Comparison of ENCODE assay signal across 17 mouse cellular contexts in the genomic region with DNA sequence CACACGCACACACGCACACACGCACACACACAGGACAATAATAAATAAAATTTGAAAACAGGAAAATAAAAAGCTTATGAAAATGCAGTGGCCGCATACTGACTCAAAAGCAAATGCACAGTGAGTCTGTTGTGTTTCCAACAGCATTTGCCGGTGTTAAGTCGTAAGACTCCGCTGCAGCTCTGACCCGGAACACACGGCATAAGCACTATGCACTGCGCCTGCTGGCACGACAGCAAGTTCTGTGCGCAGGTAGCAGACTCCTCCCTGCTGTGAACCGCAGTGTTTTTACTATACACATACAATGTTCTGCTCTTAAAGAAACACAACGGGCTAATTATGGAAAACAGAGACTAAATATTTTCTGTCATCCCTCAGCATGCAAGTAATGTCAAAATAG. TPM values are rescaled to one million over a fixed set of nuclear protein-coding genes. Genes with fewer than 3 reads are reported as not detected.
"Had no signal": no experiment of that assay in that cellular context is flagged by ENCODE, and none has a peak within 500 bp of the region (broad histone marks: within the 10 kb centered on the region; RNA-seq: fewer than 3 reads in every experiment).

No protein-coding gene starts in this region.

- H3K9me3 ChIP-seq: midbrain, embryonic 10.5 days; midbrain, embryonic 12.5 days; neural tube, embryonic 13.5 days; neural tube, embryonic 15.5 days had no signal

- H3K4me3 ChIP-seq: midbrain, embryonic 10.5 days; midbrain, embryonic 12.5 days; myocyte; neural tube, embryonic 13.5 days; neural tube, embryonic 15.5 days had no signal

- H3K27ac ChIP-seq: midbrain, embryonic 10.5 days; midbrain, embryonic 12.5 days; neural tube, embryonic 13.5 days; neural tube, embryonic 15.5 days had no signal

- H3K9ac ChIP-seq: lung, embryonic 14.5 days; midbrain, embryonic 12.5 days; neural tube, embryonic 13.5 days; neural tube, embryonic 15.5 days had no signal

- H3K4me2 ChIP-seq: lung, embryonic 14.5 days; midbrain, embryonic 12.5 days; neural tube, embryonic 13.5 days; neural tube, embryonic 15.5 days had no signal

- H3K36me3 ChIP-seq: midbrain, embryonic 10.5 days; midbrain, embryonic 12.5 days; neural tube, embryonic 13.5 days; neural tube, embryonic 15.5 days had no signal

- H3K27me3 ChIP-seq: midbrain, embryonic 12.5 days; neural tube, embryonic 13.5 days; neural tube, embryonic 15.5 days had no signal

- DNase-seq: lung, embryonic 14.5 days; lung, postnatal 10 days; lung, postnatal 4 days; midbrain, embryonic 14.5 days; retina, postnatal 1 day; right cerebral cortex, adult 18-20 months; right cerebral cortex, postnatal 25 days; right cerebral cortex, postnatal 4 days; spleen, adult 18-20 months; thymus, adult 18-20 months; thymus, postnatal 14 days; thymus, postnatal 36 days had no signal

RNA-seq across cellular contexts. Expression of a gene that starts 32.9 kb away (rescaled TPM):
- polyA plus RNA-seq: myocyte had no signal
